Mouse (Mus musculus): ENCODE data around the gene Cetn4. TPM values are rescaled to one million over a fixed set of nuclear protein-coding genes. Genes with fewer than 3 reads are reported as not detected.

Gene Cetn4
- 1 to 10 TPM in 1 of 2 experiments, under 1 TPM in 1; 0.55 to 4.4 TPM for polyA plus RNA-seq (2012; fragmentation: generic; extraction: Trizol)

GRCm38 (mm10) chr3:37312370-37312941 is at the start of gene Cetn4, which contains the start of gene Bbs12:
Cetn4 (minus strand) TSS chr3:37312708.
Bbs12 (plus strand) TSS chr3:37312554.

DNA sequence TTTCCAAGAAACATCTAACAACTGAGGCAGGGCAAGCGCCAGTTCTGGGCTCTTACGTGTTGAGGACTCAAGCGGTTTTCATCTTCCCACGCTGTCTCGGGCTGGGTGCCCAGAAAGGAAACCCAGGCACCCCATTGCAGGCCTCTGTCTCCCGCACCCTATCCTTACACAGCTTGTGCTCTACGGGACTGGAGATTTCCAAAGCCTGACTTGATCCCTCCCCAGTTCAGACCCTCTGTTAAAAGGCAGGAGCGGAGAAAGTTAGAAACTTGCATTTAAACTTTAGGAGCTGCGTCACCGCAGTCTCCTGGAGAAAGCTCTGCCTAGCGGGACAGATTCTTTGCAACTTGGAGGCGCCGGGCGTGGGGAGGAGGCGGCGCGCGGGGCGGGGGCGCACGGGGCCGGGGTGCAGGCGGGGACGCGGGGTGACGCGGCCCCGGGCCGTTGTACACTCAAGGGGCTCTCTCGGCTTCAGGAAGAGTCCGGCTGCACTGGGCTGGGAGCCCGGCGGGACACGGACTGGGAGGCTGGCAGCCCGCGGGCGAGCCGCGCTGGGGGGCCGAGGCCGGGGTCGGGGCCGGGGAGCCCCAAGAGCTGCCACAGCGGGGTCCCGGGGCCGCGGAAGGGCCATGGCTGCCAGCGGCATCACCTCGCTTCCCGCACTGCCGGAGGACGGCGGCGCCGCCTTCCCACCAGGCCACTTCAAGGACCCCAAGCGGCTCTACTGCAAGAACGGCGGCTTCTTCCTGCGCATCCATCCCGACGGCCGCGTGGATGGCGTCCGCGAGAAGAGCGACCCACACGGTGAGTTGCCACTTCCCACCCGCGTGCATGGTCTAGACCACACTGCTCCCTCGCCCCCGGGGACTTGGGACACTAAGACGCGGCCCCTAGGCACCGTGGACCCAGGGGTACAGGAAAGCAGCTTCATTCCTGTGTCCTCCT is 36.0 kb upstream of the Cetn4 start, which contains the start of gene Fgf2:
TSS of gene Fgf2 (plus strand) at position 126 of the 945 bp plus-strand sequence.

Other genes starting within 250 kb of the Cetn4 start
- gene Adad1, start 249.2 kb downstream of the Cetn4 start, polyA plus RNA-seq (2012; fragmentation: generic; extraction: Trizol), result not detected
- gene Il2, start 186.7 kb downstream of the Cetn4 start, polyA plus RNA-seq (2012; fragmentation: generic; extraction: Trizol), result under 1 TPM in 1 of 2 experiments, not detected in 1; 0.05 TPM
- gene Il21, start 80.1 kb downstream of the Cetn4 start, polyA plus RNA-seq (2012; fragmentation: generic; extraction: Trizol), result not detected
- 1 to 10 TPM in 1 of 2 experiments, under 1 TPM in 1; 0.29 to 3.5 TPM for gene Bbs12, start 154 bp downstream of the Cetn4 start, polyA plus RNA-seq (2012; fragmentation: generic; extraction: Trizol)
- 1 to 10 TPM in 1 of 2 experiments, under 1 TPM in 1; 0.15 to 1.3 TPM for gene Fgf2, start 35.6 kb upstream of the Cetn4 start, polyA plus RNA-seq (2012; fragmentation: generic; extraction: Trizol)
- gene Spata5, start 107.2 kb upstream of the Cetn4 start, polyA plus RNA-seq (2012; fragmentation: generic; extraction: Trizol), result 10 to 100 TPM in 1 of 2 experiments, 1 to 10 TPM in 1; 5.2 to 11.0 TPM
- gene Nudt6, start 107.5 kb upstream of the Cetn4 start, polyA plus RNA-seq (2012; fragmentation: generic; extraction: Trizol), result 1 to 10 TPM; 4.6 to 7.8 TPM